Mouse (Mus musculus) layer of hippocampus, postnatal 10 days (tissue): ENCODE data around the gene Ddx28. TPM values are rescaled to one million over a fixed set of nuclear protein-coding genes. Genes with fewer than 3 reads are reported as not detected.
A peak's percentile ranks its signal among the peaks of the same experiment; 100 is the strongest.

Experiments used
- DNase-seq, 2 experiments: peaks; one replicate each; pipeline ENCODE4 v3.0.0; 2021; ENCODE audit warnings: low spot score in 2 of 2
- total RNA-seq, 2 experiments: library from RNA; stranded (reverse); gene quantifications; 2 replicates each; pipeline ENCODE4 v1.2.3; 2021

Ddx28 gene
- total RNA-seq, 2 experiments from 2014 or later: 12.7 to 14.7 TPM

- DNase-seq: no peak
Measured at GRCm38 (mm10) chr8:105966692-105967311, 44.9 kb downstream of the Ddx28 start.

GRCm38 (mm10) chr8:105965905-105966341 is 45.8 kb downstream of the Ddx28 start, which contains the start of gene Slc12a4:
TSS of gene Slc12a4 (minus strand) at chr8:105966097.
- peak; percentile 66 to 76 for DNase-seq

- peak in 1 of 2 experiments; percentile 52 for DNase-seq
Measured at GRCm38 (mm10) chr8:105965266-105965904, 46.3 kb downstream of the Ddx28 start.

GRCm38 (mm10) chr8:105964506-105965265 is 47.0 kb downstream of the Ddx28 start:
- no peak for DNase-seq

- DNase-seq: no peak
Measured at GRCm38 (mm10) chr8:105961536-105961935, 50.1 kb downstream of the Ddx28 start.

- DNase-seq: no peak
Measured at GRCm38 (mm10) chr8:105961101-105961500, 50.6 kb downstream of the Ddx28 start.

Other genes starting within 250 kb of the Ddx28 start
- 10 to 100 TPM; 23.6 to 25.0 TPM for gene Ranbp10, start 184.5 kb downstream of the Ddx28 start, total RNA-seq
- gene Tsnaxip1, start 184.2 kb downstream of the Ddx28 start, total RNA-seq: under 1 TPM; 0.33 to 0.53 TPM
- 10 to 100 TPM; 23.9 to 25.4 TPM for gene Cenpt, start 158.6 kb downstream of the Ddx28 start, total RNA-seq
- 10 to 100 TPM; 32.1 to 34.2 TPM for gene Thap11, start 156.8 kb downstream of the Ddx28 start, total RNA-seq
- 10 to 100 TPM; 23.3 to 42.6 TPM for gene Nutf2, start 151.3 kb downstream of the Ddx28 start, total RNA-seq
- 10 to 100 TPM; 59.5 to 63.9 TPM for gene Edc4, start 131.0 kb downstream of the Ddx28 start, total RNA-seq
- 1 to 10 TPM in 1 of 2 experiments, under 1 TPM in 1; 0.66 to 1.5 TPM for gene Nrn1l, start 118.3 kb downstream of the Ddx28 start, total RNA-seq
- gene Pskh1, start 111.4 kb downstream of the Ddx28 start, total RNA-seq: 1 to 10 TPM; 8.1 to 8.3 TPM
- gene Ctrl, start 78.0 kb downstream of the Ddx28 start, total RNA-seq: under 1 TPM; 0.85 to 0.91 TPM
- gene Psmb10, start 73.4 kb downstream of the Ddx28 start, total RNA-seq: 10 to 100 TPM; 70.2 to 82.5 TPM
- 10 to 100 TPM; 30.1 to 30.7 TPM for gene Lcat, start 68.5 kb downstream of the Ddx28 start, total RNA-seq
- 10 to 100 TPM; 28.3 to 32.2 TPM for gene Slc12a4, start 45.8 kb downstream of the Ddx28 start, total RNA-seq
- not detected for gene Dpep3, start 32.5 kb downstream of the Ddx28 start, total RNA-seq
- gene Dus2, start 20.5 kb downstream of the Ddx28 start, total RNA-seq: 10 to 100 TPM; 20.9 to 21.5 TPM
- gene Dpep2nb, start 5.9 kb downstream of the Ddx28 start, total RNA-seq: not detected
- gene Nfatc3, start 47.0 kb upstream of the Ddx28 start, total RNA-seq: 1 to 10 TPM; 9.9 TPM
- gene Esrp2, start 125.1 kb upstream of the Ddx28 start, total RNA-seq: under 1 TPM in 1 of 2 experiments, not detected in 1; 0.29 TPM
- gene Pla2g15, start 138.5 kb upstream of the Ddx28 start, total RNA-seq: 10 to 100 TPM; 18.7 to 20.1 TPM
- 10 to 100 TPM; 23.2 to 26.2 TPM for gene Slc7a6, start 157.0 kb upstream of the Ddx28 start, total RNA-seq
- gene Slc7a6os, start 199.1 kb upstream of the Ddx28 start, total RNA-seq: 10 to 100 TPM; 30.4 to 32.3 TPM
- gene Prmt7, start 199.1 kb upstream of the Ddx28 start, total RNA-seq: 10 to 100 TPM; 40.3 to 44.7 TPM